Mouse (Mus musculus): ENCODE data around the gene Ank2.

GRCm38 (mm10) chr3:127157706-127158105 lies 341.4 kb downstream of the Ank2 start:
- TF ChIP-seq CTCF (conservative IDR thresholded peaks at IDR 0.05; ENCODE audit: insufficient read depth, insufficient read length, low read depth, low read length) (no peak), POLR2A (IDR thresholded peaks at IDR 0.05; ENCODE audit: low read depth, low read length) (no peak)

All from kidney, adult 2 months (tissue).